Mouse (Mus musculus) erythroblast, embryonic 14.5 days (primary cell): ENCODE measurements around the gene Gm28051.

ENCODE experiments used
- GATA1 ChIP-seq: IDR thresholded peaks from 2 replicates; pipeline ENCODE4 v1.6.1; 2012; ENCODE audit warnings: low read length, inconsistent platforms, mixed read lengths
- TAL1 ChIP-seq: IDR thresholded peaks from 3 replicates; pipeline ENCODE4 v1.6.1; 2012; ENCODE audit warnings: low read length, inconsistent platforms, mixed read lengths

- no peak for TF ChIP-seq TAL1
- no peak for TF ChIP-seq GATA1
These were observed 73.6 kb downstream of the Gm28051 start for GRCm38 (mm10) chr12:102683979-102684378.
